Mouse (Mus musculus) kidney, adult 2 months (tissue): ENCODE measurements around the gene Hpcal4.
A peak's percentile ranks its signal among the peaks of the same experiment; 100 is the strongest.

Experiments used
- CTCF ChIP-seq: fragments of 200-500 bp; conservative IDR thresholded peaks from 2 replicates; pipeline ENCODE4 v1.5.1; 2011; ENCODE audit warnings: low read depth, mild to moderate bottlenecking, control low read depth, low read length, moderate library complexity, mixed read lengths; ENCODE audit not compliant: insufficient read depth, insufficient read length
- POLR2A ChIP-seq: fragments of 200-500 bp; IDR thresholded peaks from one replicate; pipeline ENCODE4 v1.6.1; 2011; ENCODE audit warnings: low read depth, low read length, control low read depth

DNA sequence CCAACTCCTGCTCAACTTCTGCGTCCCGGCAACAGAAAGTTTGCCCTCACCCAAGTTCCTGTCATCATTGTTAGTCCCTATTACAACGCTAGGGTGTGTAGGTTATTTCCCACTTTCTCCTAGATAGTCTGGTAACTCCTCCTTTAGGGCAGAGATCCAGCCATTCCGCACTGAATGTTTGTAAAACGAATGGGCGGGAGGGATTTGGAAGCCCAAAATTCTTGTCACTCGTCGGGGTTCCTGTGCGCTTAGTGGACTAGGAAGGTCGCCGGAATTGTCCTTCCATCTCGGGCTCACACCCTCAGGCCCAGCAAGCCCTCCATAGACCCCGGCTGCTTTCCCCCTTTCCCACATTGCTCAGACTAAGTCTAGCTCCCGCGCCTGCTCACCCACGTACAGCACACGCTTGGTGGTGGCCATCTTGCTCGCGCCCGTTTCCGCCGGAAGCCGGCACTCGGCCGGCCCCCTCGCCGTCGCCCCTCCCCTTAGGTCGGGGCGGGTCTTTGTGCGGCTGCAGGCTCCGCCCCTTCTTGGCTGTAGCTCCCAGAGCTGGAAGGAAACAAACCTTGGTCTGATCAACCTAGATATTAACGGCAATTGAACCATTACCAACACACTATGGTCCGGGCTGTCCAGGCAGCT lies 43.4 kb upstream of the Hpcal4 start, which contains the start of gene Ppie:
- no peak for TF ChIP-seq CTCF
- peak; percentile 48 for TF ChIP-seq POLR2A
